ENCODE assay signal across 22 mouse cellular contexts in the genomic region with DNA sequence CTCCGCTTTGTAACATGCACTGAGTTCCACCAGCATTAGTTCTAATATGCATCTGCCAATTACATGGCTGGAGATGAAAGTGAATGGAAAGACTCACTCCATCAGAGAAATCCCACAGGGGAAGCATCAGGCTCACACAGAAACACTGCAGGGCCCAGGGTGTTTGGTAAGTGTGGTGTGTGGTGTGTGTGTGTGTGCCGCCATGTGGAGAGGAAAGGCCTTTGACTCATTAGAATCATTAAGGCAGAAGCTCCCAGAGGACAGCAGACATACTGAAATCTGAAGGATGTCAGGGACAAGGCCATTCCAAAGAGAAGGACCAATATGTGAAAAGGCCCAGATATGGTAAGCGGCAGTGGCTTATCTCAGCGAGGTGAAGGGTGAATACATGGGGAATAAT.
DNase-seq lines count a peak whose midpoint lies in the region; ATAC-seq and TF ChIP-seq lines count a peak whose summit lies in the region.
"Had no signal": no experiment of that assay in that cellular context is flagged by ENCODE, and none has a peak within 500 bp of the region (broad histone marks: within the 10 kb centered on the region; RNA-seq: fewer than 3 reads in every experiment).

No protein-coding gene starts in this region.

- H3K36me3 ChIP-seq in embryonic facial prominence, embryonic 11.5 days (replicated peaks; ENCODE audit: control insufficient read depth, insufficient read depth, low read depth, low read length), result no peaks in the 10 kb centered on the region
- 0 out of 2 replicates have a peak, but pooled peaks cover 8% of the 10 kb centered on the region for H3K36me3 ChIP-seq in embryonic facial prominence, embryonic 10.5 days (replicated peaks)
- H3K36me3 ChIP-seq in hindbrain, embryonic 10.5 days, result peaks cover 8% of the 10 kb centered on the region
- H3K36me3 ChIP-seq in hindbrain, embryonic 16.5 days (ENCODE audit: control insufficient read depth, insufficient read depth, low read length), result no peaks in the 10 kb centered on the region
- H3K36me3 ChIP-seq in neural tube, embryonic 13.5 days, result no peaks in the 10 kb centered on the region
- H3K36me3 ChIP-seq in neural tube, embryonic 15.5 days, result no peaks in the 10 kb centered on the region
- H3K36me3 ChIP-seq: embryonic facial prominence, embryonic 13.5 days; forebrain, embryonic 15.5 days; G1E had no signal

- no peaks in the 10 kb centered on the region for H3K9me3 ChIP-seq in embryonic facial prominence, embryonic 11.5 days (replicated peaks; ENCODE audit: control insufficient read depth, low read length)
- no peaks in the 10 kb centered on the region for H3K9me3 ChIP-seq in embryonic facial prominence, embryonic 10.5 days
- no peaks in the 10 kb centered on the region for H3K9me3 ChIP-seq in hindbrain, embryonic 10.5 days
- H3K9me3 ChIP-seq in hindbrain, embryonic 16.5 days (ENCODE audit: control insufficient read depth, low read length), result no peaks in the 10 kb centered on the region
- no peaks in the 10 kb centered on the region for H3K9me3 ChIP-seq in neural tube, embryonic 13.5 days
- H3K9me3 ChIP-seq in neural tube, embryonic 15.5 days (replicated peaks), result no peaks in the 10 kb centered on the region
- H3K9me3 ChIP-seq: embryonic facial prominence, embryonic 13.5 days; forebrain, embryonic 15.5 days; G1E; heart, embryonic 13.5 days had no signal

- H3K27ac ChIP-seq in embryonic facial prominence, embryonic 11.5 days (replicated peaks; ENCODE audit: low read depth, low read length), result no peak overlapping the region
- no peak overlapping the region for H3K27ac ChIP-seq in embryonic facial prominence, embryonic 10.5 days (replicated peaks)
- peak overlapping the region; percentile 59; the same call in 1 of the 2 replicates for H3K27ac ChIP-seq in hindbrain, embryonic 10.5 days
- H3K27ac ChIP-seq in hindbrain, embryonic 16.5 days (ENCODE audit: low read depth, low read length), result no peak overlapping the region
- H3K27ac ChIP-seq in left cerebral cortex, adult 2 months, result peak overlapping the region; percentile 55
- H3K27ac ChIP-seq in neural tube, embryonic 13.5 days (replicated peaks), result 0 out of 2 replicates have a peak overlapping the region, but pooled peaks have one; percentile 62
- H3K27ac ChIP-seq in neural tube, embryonic 15.5 days (replicated peaks), result no peak overlapping the region
- H3K27ac ChIP-seq: embryonic facial prominence, embryonic 13.5 days; heart, embryonic 13.5 days; intestine, embryonic 15.5 days had no signal

- WGBS in embryonic facial prominence, embryonic 11.5 days, result 75% methylated on average over 4 of the region's 4 CpGs
- 86% methylated on average over 4 of the region's 4 CpGs for WGBS in embryonic facial prominence, embryonic 10.5 days
- 89% methylated on average over 4 of the region's 4 CpGs for WGBS in hindbrain, embryonic 10.5 days
- 79% methylated on average over 4 of the region's 4 CpGs for WGBS in hindbrain, embryonic 16.5 days
- WGBS in neural tube, embryonic 13.5 days, result 79% methylated on average over 4 of the region's 4 CpGs
- 83% methylated on average over 4 of the region's 4 CpGs for WGBS in neural tube, embryonic 15.5 days

- H3K4me3 ChIP-seq in embryonic facial prominence, embryonic 11.5 days (ENCODE audit: low read depth, low read length), result no peak overlapping the region
- no peak overlapping the region for H3K4me3 ChIP-seq in embryonic facial prominence, embryonic 10.5 days
- H3K4me3 ChIP-seq in hindbrain, embryonic 10.5 days, result no peak overlapping the region
- no peak overlapping the region for H3K4me3 ChIP-seq in hindbrain, embryonic 16.5 days (ENCODE audit: low read length)
- no peak overlapping the region for H3K4me3 ChIP-seq in left cerebral cortex, adult 2 months
- H3K4me3 ChIP-seq in neural tube, embryonic 13.5 days, result no peak overlapping the region
- no peak overlapping the region for H3K4me3 ChIP-seq in neural tube, embryonic 15.5 days (replicated peaks)
- H3K4me3 ChIP-seq: embryonic facial prominence, embryonic 13.5 days; forebrain, embryonic 15.5 days; heart, embryonic 13.5 days; intestine, embryonic 15.5 days had no signal

- H3K4me2 ChIP-seq in embryonic facial prominence, embryonic 11.5 days (ENCODE audit: low read depth, low read length), result no peak overlapping the region
- no peak overlapping the region for H3K4me2 ChIP-seq in hindbrain, embryonic 16.5 days (ENCODE audit: low read length)
- H3K4me2 ChIP-seq in neural tube, embryonic 13.5 days, result no peak overlapping the region
- no peak overlapping the region for H3K4me2 ChIP-seq in neural tube, embryonic 15.5 days
- H3K4me2 ChIP-seq: embryonic facial prominence, embryonic 13.5 days; forebrain, embryonic 15.5 days; heart, embryonic 13.5 days; intestine, embryonic 15.5 days had no signal

- no peak for TF ChIP-seq CTCF in left cerebral cortex, adult 2 months (IDR thresholded peaks at IDR 0.05)

- no peak overlapping the region for H3K9ac ChIP-seq in embryonic facial prominence, embryonic 11.5 days (replicated peaks; ENCODE audit: low read length)
- no peak overlapping the region for H3K9ac ChIP-seq in hindbrain, embryonic 16.5 days (ENCODE audit: low read depth, low read length)
- H3K9ac ChIP-seq in neural tube, embryonic 13.5 days, result no peak overlapping the region
- no peak overlapping the region for H3K9ac ChIP-seq in neural tube, embryonic 15.5 days (replicated peaks)
- H3K9ac ChIP-seq: embryonic facial prominence, embryonic 13.5 days; forebrain, embryonic 15.5 days; heart, embryonic 13.5 days; intestine, embryonic 15.5 days had no signal

- no peaks in the 10 kb centered on the region for H3K27me3 ChIP-seq in embryonic facial prominence, embryonic 11.5 days (ENCODE audit: control insufficient read depth, insufficient read depth, low read length)
- H3K27me3 ChIP-seq in embryonic facial prominence, embryonic 10.5 days (replicated peaks; ENCODE audit: low read depth, poor library complexity, severe bottlenecking), result no peaks in the 10 kb centered on the region
- H3K27me3 ChIP-seq in hindbrain, embryonic 10.5 days (ENCODE audit: insufficient read depth, poor library complexity, severe bottlenecking), result no peaks in the 10 kb centered on the region
- H3K27me3 ChIP-seq in hindbrain, embryonic 16.5 days (replicated peaks; ENCODE audit: control insufficient read depth, insufficient read depth, low read length), result no peaks in the 10 kb centered on the region
- H3K27me3 ChIP-seq in neural tube, embryonic 13.5 days, result no peaks in the 10 kb centered on the region
- no peaks in the 10 kb centered on the region for H3K27me3 ChIP-seq in neural tube, embryonic 15.5 days (replicated peaks)
- H3K27me3 ChIP-seq: embryonic facial prominence, embryonic 13.5 days; forebrain, embryonic 15.5 days; heart, embryonic 13.5 days; intestine, embryonic 15.5 days had no signal

- H3K4me1 ChIP-seq in embryonic facial prominence, embryonic 11.5 days (ENCODE audit: control insufficient read depth, insufficient read depth, low read length), result no peaks in the 10 kb centered on the region
- peaks cover 17% of the 10 kb centered on the region for H3K4me1 ChIP-seq in embryonic facial prominence, embryonic 10.5 days
- H3K4me1 ChIP-seq in hindbrain, embryonic 10.5 days (replicated peaks), result peaks cover 22% of the 10 kb centered on the region
- peaks cover 6% of the 10 kb centered on the region for H3K4me1 ChIP-seq in hindbrain, embryonic 16.5 days (ENCODE audit: control insufficient read depth, insufficient read depth, low read depth, low read length)
- peaks cover 57% of the 10 kb centered on the region for H3K4me1 ChIP-seq in neural tube, embryonic 13.5 days (replicated peaks)
- H3K4me1 ChIP-seq in neural tube, embryonic 15.5 days, result peaks cover 24% of the 10 kb centered on the region
- H3K4me1 ChIP-seq: intestine, embryonic 15.5 days had no signal

- no peak for DNase-seq in embryonic facial prominence, embryonic 11.5 days (ENCODE audit: low spot score)
- DNase-seq in embryonic facial prominence, embryonic 10.5 days (ENCODE audit: low spot score), result no peak
- no peak for DNase-seq in hindbrain, embryonic 10.5 days (ENCODE audit: low spot score)
- no peak for DNase-seq in left cerebral cortex, adult 2 months (ENCODE audit: extremely low spot score in 1 of 2, low spot score in 2 of 2)
- DNase-seq in left cerebral cortex, postnatal 36 days (ENCODE audit: low spot score in 2 of 2), result no peak
- DNase-seq: adrenal gland, postnatal 10 days; B cell, adult 2 months; cerebellum, adult 11 months; cerebellum, adult 8-10 months; cerebellum, postnatal 14 days; embryo, embryonic 11 days; gastrocnemius, postnatal 10 days; heart, postnatal 36 days had no signal

- ATAC-seq in embryonic facial prominence, embryonic 11.5 days (replicated peaks; ENCODE audit: insufficient number of reproducible peaks, low FRiP score, low TSS enrichment, low read depth), result peak; percentile 59; the same call in 1 of the 2 replicates
- no peak for ATAC-seq in hindbrain, embryonic 16.5 days
- ATAC-seq in neural tube, embryonic 13.5 days (ENCODE audit: low read depth), result no peak
- no peak for ATAC-seq in neural tube, embryonic 15.5 days (ENCODE audit: low FRiP score)
- ATAC-seq: CD4-positive, CD25-positive, alpha-beta regulatory T cell, adult 4 months; forebrain, embryonic 15.5 days; intestine, embryonic 15.5 days had no signal

- intact Hi-C loops in left cerebral cortex, adult 2 months (cut with DNase I), result no loop called here
- intact Hi-C loops in left cerebral cortex, postnatal 36 days (cut with DNase I), result no loop called here

Comparison
In these comparisons a context has a peak if more than half of its experiments do, and no peak if none do; other contexts are left out.
1. H3K27ac ChIP-seq: peak in hindbrain, embryonic 10.5 days (single experiment), left cerebral cortex, adult 2 months (single experiment) and neural tube, embryonic 13.5 days (single experiment); none in embryonic facial prominence, embryonic 11.5 days (single experiment), embryonic facial prominence, embryonic 10.5 days (single experiment), hindbrain, embryonic 16.5 days (single experiment) and neural tube, embryonic 15.5 days (single experiment).